Mouse (Mus musculus): ENCODE measurements at regions not wholly inside any gene's neighbourhood (a gene's known extent, or its start where the extent isn't known, plus 50 kb on each side); places are given as distances from the start of the nearest gene placed in this dataset.

- DNase-seq (ENCODE audit: low spot score in 2 of 2), result no peak
These were observed 118.7 kb upstream of the Bank1 start for GRCm38 (mm10) chr3:136444598-136444997.

- no peak for DNase-seq (ENCODE audit: low spot score in 2 of 2)
These were observed 116.2 kb upstream of the Bank1 start for GRCm38 (mm10) chr3:136442099-136442498.

- DNase-seq (ENCODE audit: low spot score in 2 of 2), result no peak
These were observed 114.2 kb upstream of the Bank1 start for GRCm38 (mm10) chr3:136439907-136440645.

- DNase-seq (ENCODE audit: low spot score in 2 of 2), result no peak
These were observed 113.5 kb upstream of the Bank1 start for GRCm38 (mm10) chr3:136439350-136439749.

- no peak for DNase-seq (ENCODE audit: low spot score in 2 of 2)
These were observed 108.5 kb upstream of the Bank1 start for GRCm38 (mm10) chr3:136434407-136434806.

- DNase-seq (ENCODE audit: low spot score in 2 of 2), result no peak
These were observed 106.2 kb upstream of the Bank1 start for GRCm38 (mm10) chr3:136432072-136432471.

- no peak for DNase-seq (ENCODE audit: low spot score in 2 of 2)
These were observed 101.6 kb upstream of the Bank1 start for GRCm38 (mm10) chr3:136427427-136427826.

GRCm38 (mm10) chr3:136426539-136427194, 100.8 kb upstream of the Bank1 start:
- DNase-seq (ENCODE audit: low spot score in 2 of 2), result peak in 1 of 2 experiments; percentile 3

GRCm38 (mm10) chr3:136421969-136422614, 96.2 kb upstream of the Bank1 start:
- DNase-seq (ENCODE audit: low spot score in 2 of 2), result peak in 1 of 2 experiments; percentile 9

GRCm38 (mm10) chr3:136405606-136406005, 79.7 kb upstream of the Bank1 start:
- DNase-seq (ENCODE audit: low spot score in 2 of 2), result no peak

- DNase-seq (ENCODE audit: low spot score in 2 of 2), result no peak
These were observed 57.4 kb upstream of the Bank1 start for GRCm38 (mm10) chr3:136383282-136383681.

- no peak for DNase-seq (ENCODE audit: low spot score in 2 of 2)
These were observed 54.8 kb upstream of the Bank1 start for GRCm38 (mm10) chr3:136380644-136381043.

- DNase-seq (ENCODE audit: low spot score in 2 of 2), result no peak
These were observed 54.0 kb upstream of the Bank1 start for GRCm38 (mm10) chr3:136379741-136380398.

- DNase-seq (ENCODE audit: low spot score in 2 of 2), result no peak
These were observed 51.0 kb upstream of the Bank1 start for GRCm38 (mm10) chr3:136376893-136377292.

All from urinary bladder, postnatal 36 days (tissue).